Mouse (Mus musculus): Measurements from ENCODE around the gene Prr14. TPM values are rescaled to one million over a fixed set of nuclear protein-coding genes. Genes with fewer than 3 reads are reported as not detected.

The Prr14 gene
- 75.9 and 78.1 TPM in 2 replicates for polyA plus RNA-seq (2012; rRNA removed)

GRCm38 (mm10) chr7:127459311-127459710, at the start of gene Prr14:
TSS of gene Prr14 (plus strand) at chr7:127459611.

GRCm38 (mm10) chr7:127421388-127422191, 37.8 kb upstream of the Prr14 start, which contains the start of gene Zfp688:
TSS of gene Zfp688 (minus strand) at chr7:127422068.

DNA sequence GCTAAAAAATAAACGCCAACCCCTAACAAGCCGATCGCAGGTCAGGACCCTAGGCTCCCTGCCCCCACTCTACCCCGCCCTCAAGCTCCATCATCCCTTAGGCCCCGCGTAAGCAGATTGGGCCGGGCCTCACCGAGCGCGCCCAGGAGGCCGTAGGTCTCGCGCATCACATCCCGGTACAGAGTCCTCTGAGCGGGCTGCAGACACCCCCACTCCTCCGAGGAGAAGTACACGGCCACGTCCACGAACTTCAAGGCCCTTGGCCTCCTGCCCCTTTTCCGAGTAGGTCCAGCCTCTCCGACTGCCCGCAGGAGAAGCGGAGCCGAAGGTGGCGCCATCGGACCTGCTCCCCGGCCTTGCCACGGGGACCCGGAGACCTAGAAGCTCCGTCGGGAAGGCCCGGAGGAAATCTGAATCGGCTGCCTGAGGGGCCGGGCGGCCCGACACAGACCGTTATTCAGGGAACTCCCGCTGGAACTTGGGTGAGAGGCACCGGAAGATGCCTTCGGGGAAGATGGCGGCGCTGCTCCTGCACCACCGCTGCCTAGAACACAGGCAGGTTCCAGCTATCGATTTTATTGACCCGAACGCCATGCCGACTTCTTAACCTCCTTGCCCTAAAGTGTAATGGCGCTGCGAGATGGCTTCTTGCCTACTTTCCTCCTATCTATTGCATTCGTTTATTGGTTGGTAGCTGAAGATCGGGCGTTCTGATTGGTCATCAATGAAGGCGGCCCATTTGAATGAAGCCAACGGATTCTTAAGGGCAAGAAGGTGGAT, 10.7 kb upstream of the Prr14 start, which contains the start of gene Zfp689:
Zfp689 (minus strand) TSS at position 638 of the 780 bp plus-strand sequence.

GRCm38 (mm10) chr7:127478635-127479317, 19.4 kb downstream of the Prr14 start, which contains the start of gene Fbrs:
TSS of gene Fbrs (plus strand) at chr7:127479199.

DNA sequence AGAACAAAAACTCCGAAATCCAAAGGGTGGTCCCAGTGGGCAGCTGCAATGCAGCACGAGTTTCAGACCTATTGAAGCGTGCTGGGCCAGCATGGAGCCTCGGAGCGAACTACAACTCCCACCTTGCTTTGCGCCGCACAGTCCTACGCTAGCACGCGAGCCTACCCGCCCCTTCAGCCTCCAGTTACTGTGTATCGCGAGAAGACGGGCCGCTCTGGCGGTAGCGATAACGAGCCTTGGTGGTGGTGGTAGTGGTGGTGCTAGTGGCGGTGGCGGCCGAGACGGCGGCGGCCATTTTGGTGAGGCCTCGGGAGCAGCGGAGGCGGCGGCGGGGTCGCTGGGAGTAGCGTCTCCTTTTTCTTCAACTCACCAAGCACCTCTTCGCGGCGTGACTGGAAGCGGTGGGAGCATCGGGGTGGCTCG, 52.4 kb downstream of the Prr14 start, which contains the start of gene Srcap:
Srcap (plus strand) TSS at position 176 of the 423 bp plus-strand sequence.

GRCm38 (mm10) chr7:127519284-127519683, 59.9 kb downstream of the Prr14 start, which contains the start of gene Gm42715:
TSS of gene Gm42715 (plus strand) at chr7:127519584.

Other genes starting within 250 kb of the Prr14 start
- 12.1 and 13.0 TPM in 2 replicates for gene Zfp553, start 226.6 kb upstream of the Prr14 start, polyA plus RNA-seq (2012; rRNA removed)
- gene Sept1, start 226.5 kb upstream of the Prr14 start, polyA plus RNA-seq (2012; rRNA removed) = 14.1 and 15.4 TPM in 2 replicates
- 99.4 and 116 TPM in 2 replicates for gene Zfp771, start 215.3 kb upstream of the Prr14 start, polyA plus RNA-seq (2012; rRNA removed)
- gene Dctpp1, start 198.9 kb upstream of the Prr14 start, polyA plus RNA-seq (2012; rRNA removed) = 67.0 and 72.9 TPM in 2 replicates
- gene Sephs2, start 185.6 kb upstream of the Prr14 start, polyA plus RNA-seq (2012; rRNA removed) = 34.1 and 39.1 TPM in 2 replicates
- 3.6 and 5.0 TPM in 2 replicates for gene Itgal, start 163.4 kb upstream of the Prr14 start, polyA plus RNA-seq (2012; rRNA removed)
- gene Zfp768, start 114.0 kb upstream of the Prr14 start, polyA plus RNA-seq (2012; rRNA removed) = 50.1 and 52.5 TPM in 2 replicates
- 13.0 and 13.4 TPM in 2 replicates for gene Zfp747, start 83.6 kb upstream of the Prr14 start, polyA plus RNA-seq (2012; rRNA removed)
- 4.5 and 4.7 TPM in 2 replicates for gene 9130019O22Rik, start 72.4 kb upstream of the Prr14 start, polyA plus RNA-seq (2012; rRNA removed)
- gene E430018J23Rik, start 66.0 kb upstream of the Prr14 start, polyA plus RNA-seq (2012; rRNA removed) = 9.8 and 10.4 TPM in 2 replicates
- gene Zfp764, start 52.8 kb upstream of the Prr14 start, polyA plus RNA-seq (2012; rRNA removed) = 7.7 and 7.9 TPM in 2 replicates
- gene Zfp688, start 37.5 kb upstream of the Prr14 start, polyA plus RNA-seq (2012; rRNA removed) = 24.4 and 29.7 TPM in 2 replicates
- 4.1 and 4.6 TPM in 2 replicates for gene Zfp689, start 10.5 kb upstream of the Prr14 start, polyA plus RNA-seq (2012; rRNA removed)
- 24.0 and 34.3 TPM in 2 replicates for gene Fbrs, start 19.6 kb downstream of the Prr14 start, polyA plus RNA-seq (2012; rRNA removed)
- gene Srcap, start 52.4 kb downstream of the Prr14 start, polyA plus RNA-seq (2012; rRNA removed) = 19.2 TPM in 2 replicates
- 9.9 and 12.4 TPM in 2 replicates for gene Gm42715, start 60.0 kb downstream of the Prr14 start, polyA plus RNA-seq (2012; rRNA removed)
- gene Tmem265, start 101.8 kb downstream of the Prr14 start, polyA plus RNA-seq (2012; rRNA removed) = 0.83 and 2.6 TPM in 2 replicates
- gene Phkg2, start 113.7 kb downstream of the Prr14 start, polyA plus RNA-seq (2012; rRNA removed) = 55.0 and 55.1 TPM in 2 replicates
- 3.1 and 3.2 TPM in 2 replicates for gene Ccdc189, start 129.0 kb downstream of the Prr14 start, polyA plus RNA-seq (2012; rRNA removed)
- 24.1 and 24.4 TPM in 2 replicates for gene Rnf40, start 129.2 kb downstream of the Prr14 start, polyA plus RNA-seq (2012; rRNA removed)
- gene Zfp629, start 156.2 kb downstream of the Prr14 start, polyA plus RNA-seq (2012; rRNA removed) = 8.3 and 8.5 TPM in 2 replicates
- gene Bcl7c, start 249.3 kb downstream of the Prr14 start, polyA plus RNA-seq (2012; rRNA removed) = 30.5 and 30.6 TPM in 2 replicates